Mouse (Mus musculus) CH12.LX (cell line): ENCODE data around the gene Ehmt1. TPM values are rescaled to one million over a fixed set of nuclear protein-coding genes. Genes with fewer than 3 reads are reported as not detected.

ENCODE experiments used
- DNase-seq: peaks from one replicate; pipeline ENCODE4 v3.0.0-alpha.2; 2013; ENCODE audit errors: extremely low read depth
- H3K27ac ChIP-seq: 2 replicates; pipeline ENCODE4 v1.5.1; 2012; ENCODE audit warnings: low read depth, mild to moderate bottlenecking, control low read depth, moderate library complexity; ENCODE audit not compliant: insufficient read depth
- H3K27me3 ChIP-seq: replicated peaks from 2 replicates; pipeline ENCODE3; 2012; ENCODE audit warnings: inconsistent platforms
- H3K36me3 ChIP-seq, 2 experiments: replicated peaks in 1 of 2; 2 replicates each; pipeline versions ENCODE3 to v1.6.1; 2012; ENCODE audit warnings: inconsistent platforms in 1 of 2, low read length in 1 of 2, mild to moderate bottlenecking in 1 of 2, mixed read lengths in 1 of 2, moderate library complexity in 1 of 2; ENCODE audit not compliant: control insufficient read depth in 1 of 2, insufficient read depth in 1 of 2
- H3K4me1 ChIP-seq, 2 experiments: 2 replicates each; pipeline ENCODE4 v1.6.1; 2012; ENCODE audit warnings: inconsistent platforms in 1 of 2, moderate library complexity in 1 of 2; ENCODE audit not compliant: insufficient read depth in 2 of 2, control insufficient read depth in 1 of 2
- H3K4me2 ChIP-seq: 2 replicates; pipeline ENCODE4 v1.6.1; 2012; ENCODE audit warnings: low read depth, mild to moderate bottlenecking, control low read depth; ENCODE audit not compliant: poor library complexity, insufficient read depth, severe bottlenecking
- H3K4me3 ChIP-seq, 3 experiments: fragments of 150-350 bp in 1 of 3; sonication (generic) in 1 of 3; replicated peaks in 1 of 3; 2 replicates each; pipeline versions ENCODE3 to v1.5.1; 2011 to 2012; ENCODE audit warnings: low read depth in 2 of 3, low read length in 2 of 3, mild to moderate bottlenecking in 2 of 3, moderate library complexity in 2 of 3, control low read depth in 1 of 3, improper control_type of control experiment in 1 of 3, inconsistent platforms in 1 of 3, mixed read lengths in 1 of 3; ENCODE audit not compliant: poor library complexity in 1 of 3
- H3K79me2 ChIP-seq: replicated peaks from 2 replicates; pipeline ENCODE4 v1.6.1; 2012; ENCODE audit warnings: mild to moderate bottlenecking, moderate library complexity; ENCODE audit not compliant: control insufficient read depth, poor library complexity, insufficient read depth, severe bottlenecking; ENCODE audit errors: extremely low read depth
- H3K9ac ChIP-seq: 2 replicates; pipeline ENCODE4 v1.6.1; 2012; ENCODE audit warnings: low read depth, mild to moderate bottlenecking, control low read depth, moderate library complexity; ENCODE audit not compliant: insufficient read depth
- H3K9me3 ChIP-seq: replicated peaks from 2 replicates; pipeline ENCODE3; 2012; ENCODE audit warnings: low read length, inconsistent platforms, mixed read lengths
- BHLHE40 ChIP-seq: IDR thresholded peaks from 2 replicates; pipeline ENCODE4 v1.6.1; 2011; ENCODE audit warnings: mild to moderate bottlenecking, low read depth, low read length, improper control_type of control experiment
- CHD1 ChIP-seq: IDR thresholded peaks from 2 replicates; pipeline ENCODE4 v1.6.1; 2012; ENCODE audit warnings: low read depth, low read length, improper control_type of control experiment, inconsistent platforms
- E2F4 ChIP-seq: IDR thresholded peaks from 2 replicates; pipeline ENCODE4 v1.6.1; 2011; ENCODE audit warnings: low read depth, low read length, improper control_type of control experiment; ENCODE audit not compliant: insufficient replicate concordance
- ELF1 ChIP-seq: IDR thresholded peaks from 2 replicates; pipeline ENCODE4 v1.6.1; 2014; ENCODE audit warnings: low read depth, mild to moderate bottlenecking, inconsistent platforms, low read length, improper control_type of control experiment
- EP300 ChIP-seq: IDR thresholded peaks from 2 replicates; pipeline ENCODE4 v1.6.1; 2011; ENCODE audit warnings: low read length, improper control_type of control experiment
- ETS1 ChIP-seq: conservative IDR thresholded peaks from 2 replicates; pipeline ENCODE4 v1.6.1; 2012; ENCODE audit warnings: low read depth, mild to moderate bottlenecking, inconsistent platforms, low read length, improper control_type of control experiment, moderate library complexity
- GABPA ChIP-seq: IDR thresholded peaks from 2 replicates; pipeline ENCODE4 v1.6.1; 2012; ENCODE audit warnings: low read depth, low read length, improper control_type of control experiment, inconsistent platforms; ENCODE audit not compliant: insufficient replicate concordance
- IRF4 ChIP-seq: IDR thresholded peaks from 2 replicates; pipeline ENCODE4 v1.6.1; 2014; ENCODE audit warnings: low read depth, mild to moderate bottlenecking, inconsistent platforms, low read length, improper control_type of control experiment
- JUND ChIP-seq: conservative IDR thresholded peaks from 2 replicates; pipeline ENCODE4 v1.6.1; 2011; ENCODE audit warnings: low read depth, low read length, improper control_type of control experiment
- MEF2A ChIP-seq: IDR thresholded peaks from 2 replicates; pipeline ENCODE4 v1.6.1; 2014; ENCODE audit warnings: low read depth, mild to moderate bottlenecking, inconsistent platforms, low read length, improper control_type of control experiment, borderline replicate concordance
- NELFE ChIP-seq: IDR thresholded peaks from 2 replicates; pipeline ENCODE4 v1.6.1; 2011; ENCODE audit warnings: low read depth, low read length, improper control_type of control experiment
- NRF1 ChIP-seq: IDR thresholded peaks from 2 replicates; pipeline ENCODE4 v1.6.1; 2014; ENCODE audit warnings: low read depth, mild to moderate bottlenecking, inconsistent platforms, low read length, improper control_type of control experiment, moderate library complexity
- POLR2AphosphoS2 ChIP-seq: IDR thresholded peaks from 2 replicates; pipeline ENCODE4 v1.6.1; 2011; ENCODE audit warnings: low read depth, low read length, improper control_type of control experiment
- RCOR1 ChIP-seq: conservative IDR thresholded peaks from 2 replicates; pipeline ENCODE4 v1.6.1; 2012; ENCODE audit warnings: low read depth, mild to moderate bottlenecking, inconsistent platforms, low read length, improper control_type of control experiment
- TBP ChIP-seq: conservative IDR thresholded peaks from 2 replicates; pipeline ENCODE4 v1.6.1; 2011; ENCODE audit warnings: low read depth, low read length, improper control_type of control experiment
- TCF12 ChIP-seq: IDR thresholded peaks from 2 replicates; pipeline ENCODE4 v1.6.1; 2014; ENCODE audit warnings: low read depth, mild to moderate bottlenecking, inconsistent platforms, low read length, improper control_type of control experiment
- USF2 ChIP-seq: conservative IDR thresholded peaks from 2 replicates; pipeline ENCODE4 v1.6.1; 2011; ENCODE audit warnings: low read depth, low read length, improper control_type of control experiment
- ZNF384 ChIP-seq: IDR thresholded peaks from 2 replicates; pipeline ENCODE4 v1.6.1; 2012; ENCODE audit warnings: low read depth, low read length, improper control_type of control experiment, inconsistent platforms
- dilution Hi-C: fragments of 300-500 bp; cut with MboI; formaldehyde crosslinking; loops from 2 replicates; pipeline ENCODE4 v1.14.3; 2020; ENCODE audit warnings: low sequenced_read_pairs; ENCODE audit not compliant: extremely low pct_unique_long_range_greater_than_20kb, extremely low pct_ligation_motif_present
- in situ Hi-C: fragments of 300-500 bp; cut with MboI; formaldehyde crosslinking; loops from 3 replicates; pipeline ENCODE4 v1.14.3; 2019; ENCODE audit warnings: low sequenced_read_pairs, low pct_ligation_motif_present, low pct_unique_long_range_greater_than_20kb, mixed read lengths
- polyA plus RNA-seq: library from polyadenylated mRNA; unstranded; fragments of >175 nt; gene quantifications from 2 replicates; pipeline ENCODE4 v1.2.1, GENCODE M21; 2012; ENCODE audit warnings: low read depth; ENCODE audit not compliant: insufficient read length
- total RNA-seq, 2 experiments: library from RNA; depleted of rRNA; stranded (reverse); fragments of 300-350 nt in 1 of 2; fragments of >200 nt in 1 of 2; gene quantifications; 2 replicates each; pipeline ENCODE4 v1.2.3; 2012 to 2014

Gene Ehmt1
- total and polyA plus RNA-seq, 3 experiments = 25.5 to 30.7 (median 27.2) TPM

- dilution Hi-C loops = no loop called here
- no peak for DNase-seq
- Histone ChIP-seq H3K4me3 (peak overlapping the region; percentile 56 to 89 (median 62)), H3K9ac (peak overlapping the region; percentile 59)
- TF ChIP-seq CHD1 (no peak), MEF2A (0 out of 2 replicates have a peak, but pooled peaks have one; percentile 1), USF2 (no peak), NELFE (no peak), EP300 (no peak), RCOR1 (no peak), JUND (no peak), ETS1 (no peak), IRF4 (0 out of 2 replicates have a peak, but pooled peaks have one; percentile 1), BHLHE40 (0 out of 2 replicates have a peak, but pooled peaks have one; percentile 3), GABPA (no peak), NRF1 (no peak), E2F4 (no peak), POLR2AphosphoS2 (no peak)
- TF ChIP-seq, all 38 proteins: peak for 3
- in situ Hi-C loops = no loop called here
- no peaks in the 10 kb centered on the region for H3K9me3 ChIP-seq
- no peaks in the 10 kb centered on the region for H3K27me3 ChIP-seq
- peaks cover 30% of the 10 kb centered on the region for H3K79me2 ChIP-seq
- H3K4me1 ChIP-seq = peaks cover 0 to 15% of the 10 kb centered on the region in 2 experiments; a peak in 3 of 4 replicates
- no peak overlapping the region for H3K27ac ChIP-seq
- peak overlapping the region; percentile 41 for H3K4me2 ChIP-seq
- peaks cover 2 to 8% of the 10 kb centered on the region in 2 experiments for H3K36me3 ChIP-seq
Observed at GRCm38 (mm10) chr2:24919839-24920175, 393 bp upstream of the Ehmt1 start.

GRCm38 (mm10) chr2:24914762-24915161 lies 4.7 kb downstream of the Ehmt1 start:
- Histone ChIP-seq H3K9me3 (no peaks in the 10 kb centered on the region), H3K79me2 (peaks cover 42% of the 10 kb centered on the region), H3K4me1 (peaks cover 0 to 30% of the 10 kb centered on the region in 2 experiments; a peak in 3 of 4 replicates), H3K9ac (no peak overlapping the region), H3K27me3 (no peaks in the 10 kb centered on the region), H3K36me3 (peaks cover 0 to 18% of the 10 kb centered on the region in 2 experiments), H3K4me2 (no peak overlapping the region), H3K27ac (no peak overlapping the region), H3K4me3 (no peak overlapping the region)
- DNase-seq = no peak
- dilution Hi-C loops (no loop called here), in situ Hi-C loops (no loop called here)
- no peak for TF ChIP-seq ELF1
- TF ChIP-seq TBP = 0 out of 2 replicates have a peak, but pooled peaks have one; percentile 41
- TF ChIP-seq POLR2AphosphoS2 = no peak
- no peak for TF ChIP-seq JUND
- no peak for TF ChIP-seq TCF12
- no peak for TF ChIP-seq ZNF384
